Mouse (Mus musculus) midbrain, embryonic 16.5 days (tissue): Measurements from ENCODE around the gene Vhl. TPM values are rescaled to one million over a fixed set of nuclear protein-coding genes. Genes with fewer than 3 reads are reported as not detected.
A peak's percentile ranks its signal among the peaks of the same experiment; 100 is the strongest.

Experiments used
- ATAC-seq: fragments of 200-750 bp; cut with Nextera tagmentation; 2 replicates; pipeline ENCODE4 v1.8.0; 2017; ENCODE audit warnings: moderate TSS enrichment
- H3K27ac ChIP-seq: fragments of 300-500 bp; sonication (generic); 2 replicates; pipeline ENCODE4 v1.5.1; 2014; ENCODE audit warnings: mild to moderate bottlenecking, low read length, mixed read lengths
- H3K27me3 ChIP-seq: fragments of 300-500 bp; sonication (generic); 2 replicates; pipeline ENCODE4 v1.6.1; 2014; ENCODE audit warnings: low read depth, low read length, mixed read lengths; ENCODE audit not compliant: control insufficient read depth, insufficient read depth
- H3K36me3 ChIP-seq: fragments of 300-500 bp; sonication (generic); 2 replicates; pipeline ENCODE4 v1.6.1; 2014; ENCODE audit warnings: mild to moderate bottlenecking, low read length, moderate library complexity, mixed read lengths; ENCODE audit not compliant: control insufficient read depth, insufficient read depth
- H3K4me1 ChIP-seq: fragments of 300-500 bp; sonication (generic); 2 replicates; pipeline ENCODE4 v1.6.1; 2014; ENCODE audit warnings: mild to moderate bottlenecking, low read length, mixed read lengths; ENCODE audit not compliant: control insufficient read depth, insufficient read depth
- H3K4me2 ChIP-seq: fragments of 300-500 bp; sonication (generic); 2 replicates; pipeline ENCODE4 v1.6.1; 2014; ENCODE audit warnings: mild to moderate bottlenecking, low read length, mixed read lengths
- H3K4me3 ChIP-seq: fragments of 300-500 bp; sonication (generic); 2 replicates; pipeline ENCODE4 v1.5.1; 2014; ENCODE audit warnings: low read depth, mild to moderate bottlenecking, low read length, moderate library complexity, mixed read lengths
- H3K9ac ChIP-seq: fragments of 300-500 bp; sonication (generic); 2 replicates; pipeline ENCODE4 v1.6.1; 2014; ENCODE audit warnings: low read depth, low read length, mixed read lengths
- H3K9me3 ChIP-seq: fragments of 300-500 bp; sonication (generic); replicated peaks from 2 replicates; pipeline ENCODE4 v1.6.1; 2014; ENCODE audit warnings: mild to moderate bottlenecking, low read length, mixed read lengths; ENCODE audit not compliant: control insufficient read depth, poor library complexity, severe bottlenecking
- WGBS: fragments of 180-500 bp; shearing (Covaris S2); extraction: QIAGEN DNeasy Blood & Tissue Kit; methylation state at CpG from one replicate; pipeline ENCODE4 v1.1.7; 2014; 5-methylcytosine and 5-hydroxymethylcytosine counted together
- polyA plus RNA-seq: library from polyadenylated mRNA; unstranded; fragments of >200 nt; fragmentation: Nextera tagmentation; extraction: Ambion mirVana; gene quantifications from 2 replicates; pipeline ENCODE4 v1.2.1, GENCODE M21; 2015

Gene Vhl
- polyA plus RNA-seq, 1 experiment from 2014 or later: 77.8 TPM

- H3K9me3 ChIP-seq: no peaks in the 10 kb centered on the region
- no peak within 1 kb of the TSS for H3K4me3 ChIP-seq
- no peaks in the 10 kb centered on the region for H3K27me3 ChIP-seq
- H3K36me3 ChIP-seq: no peaks in the 10 kb centered on the region
- no peak within 1 kb of the TSS for H3K9ac ChIP-seq
- H3K4me2 ChIP-seq: no peak within 1 kb of the TSS
- 37% methylated on average over 23 of the region's 23 CpGs for WGBS
- ATAC-seq: no peak
- H3K4me1 ChIP-seq: peaks cover 6% of the 10 kb centered on the region
- no peak within 1 kb of the TSS for H3K27ac ChIP-seq
These were observed 23.1 kb upstream of the Vhl start, which contains the start of gene Fancd2os for GRCm38 (mm10) chr6:113600543-113601139. TSS of gene Fancd2os (minus strand) at chr6:113600715.

- 92% methylated on average over 6 of the region's 6 CpGs for WGBS
- Histone ChIP-seq H3K9me3 (no peaks in the 10 kb centered on the region), H3K36me3 (no peaks in the 10 kb centered on the region), H3K4me2 (no peak overlapping the region), H3K4me1 (peaks cover 23% of the 10 kb centered on the region), H3K27ac (no peak overlapping the region), H3K27me3 (no peaks in the 10 kb centered on the region), H3K4me3 (no peak overlapping the region), H3K9ac (no peak overlapping the region)
- ATAC-seq: no peak
These were observed 20.9 kb upstream of the Vhl start for GRCm38 (mm10) chr6:113602821-113603220.

GRCm38 (mm10) chr6:113603993-113604392 lies 19.8 kb upstream of the Vhl start:
- Histone ChIP-seq H3K9me3 (no peaks in the 10 kb centered on the region), H3K27ac (peak overlapping the region; percentile 85), H3K9ac (peak overlapping the region; percentile 88), H3K36me3 (no peaks in the 10 kb centered on the region), H3K4me2 (peak overlapping the region; percentile 64), H3K27me3 (no peaks in the 10 kb centered on the region), H3K4me1 (peaks cover 23% of the 10 kb centered on the region), H3K4me3 (peak overlapping the region; percentile 88)
- ATAC-seq: peak; percentile 33
- WGBS: 50% methylated on average over 12 of the region's 12 CpGs

- H3K4me1 ChIP-seq: peaks cover 23% of the 10 kb centered on the region
- H3K36me3 ChIP-seq: no peaks in the 10 kb centered on the region
- WGBS: under 1% methylated on average over 59 of the region's 65 CpGs
- peak within 1 kb of the TSS; percentile 88 for H3K4me3 ChIP-seq
- H3K9me3 ChIP-seq: no peaks in the 10 kb centered on the region
- H3K4me2 ChIP-seq: peak within 1 kb of the TSS; percentile 89
- peak; percentile 96 for ATAC-seq
- no peaks in the 10 kb centered on the region for H3K27me3 ChIP-seq
- peak within 1 kb of the TSS; percentile 88 for H3K9ac ChIP-seq
- H3K27ac ChIP-seq: peak within 1 kb of the TSS; percentile 85
These were observed 19.1 kb upstream of the Vhl start, which contains the start of gene Brk1 for GRCm38 (mm10) chr6:113604432-113605223. TSS of gene Brk1 (plus strand) at chr6:113604772.

GRCm38 (mm10) chr6:113605224-113605545 lies 18.6 kb upstream of the Vhl start:
- Histone ChIP-seq H3K27ac (peak overlapping the region; percentile 85), H3K4me1 (peaks cover 23% of the 10 kb centered on the region), H3K9me3 (no peaks in the 10 kb centered on the region), H3K4me3 (peak overlapping the region; percentile 88), H3K4me2 (peak overlapping the region; percentile 89), H3K9ac (peak overlapping the region; percentile 88), H3K36me3 (no peaks in the 10 kb centered on the region), H3K27me3 (no peaks in the 10 kb centered on the region)
- no peak; the same call in 1 of the 2 replicates for ATAC-seq
- WGBS: 5% methylated on average over 10 of the region's 10 CpGs

GRCm38 (mm10) chr6:113608871-113609270 lies 14.9 kb upstream of the Vhl start:
- H3K4me1 ChIP-seq: peaks cover 23% of the 10 kb centered on the region
- peaks cover 4% of the 10 kb centered on the region; the same call in 1 of the 2 replicates for H3K36me3 ChIP-seq
- no peaks in the 10 kb centered on the region for H3K27me3 ChIP-seq
- no peaks in the 10 kb centered on the region for H3K9me3 ChIP-seq
- WGBS: 91% methylated on average over 6 of the region's 6 CpGs
- H3K9ac ChIP-seq: no peak overlapping the region
- no peak overlapping the region for H3K4me2 ChIP-seq
- H3K4me3 ChIP-seq: no peak overlapping the region
- ATAC-seq: no peak
- H3K27ac ChIP-seq: no peak overlapping the region

GRCm38 (mm10) chr6:113609293-113609692 lies 14.5 kb upstream of the Vhl start:
- Histone ChIP-seq H3K9ac (no peak overlapping the region), H3K27me3 (no peaks in the 10 kb centered on the region), H3K36me3 (peaks cover 8% of the 10 kb centered on the region), H3K9me3 (no peaks in the 10 kb centered on the region), H3K4me3 (no peak overlapping the region), H3K4me2 (no peak overlapping the region), H3K27ac (no peak overlapping the region), H3K4me1 (peaks cover 20% of the 10 kb centered on the region)
- 98% methylated on average over 7 of the region's 7 CpGs for WGBS
- no peak for ATAC-seq

- no peak overlapping the region for H3K4me2 ChIP-seq
- no peak overlapping the region for H3K27ac ChIP-seq
- H3K4me1 ChIP-seq: no peaks in the 10 kb centered on the region
- H3K27me3 ChIP-seq: no peaks in the 10 kb centered on the region
- no peak for ATAC-seq
- no peaks in the 10 kb centered on the region for H3K9me3 ChIP-seq
- H3K36me3 ChIP-seq: peaks cover 34% of the 10 kb centered on the region
- no peak overlapping the region for H3K4me3 ChIP-seq
- 96% methylated on average over 8 of the region's 8 CpGs for WGBS
- no peak overlapping the region for H3K9ac ChIP-seq
These were observed 11.3 kb upstream of the Vhl start for GRCm38 (mm10) chr6:113612258-113612969.

GRCm38 (mm10) chr6:113614152-113614551 lies 9.6 kb upstream of the Vhl start:
- Histone ChIP-seq H3K27me3 (no peaks in the 10 kb centered on the region), H3K4me3 (no peak overlapping the region), H3K9me3 (no peaks in the 10 kb centered on the region), H3K4me2 (no peak overlapping the region), H3K9ac (no peak overlapping the region), H3K4me1 (no peaks in the 10 kb centered on the region), H3K27ac (no peak overlapping the region), H3K36me3 (peaks cover 35% of the 10 kb centered on the region)
- 95% methylated on average over 7 of the region's 7 CpGs for WGBS
- no peak for ATAC-seq
